Mouse (Mus musculus) G1E (cell line): ENCODE measurements around the gene Il17re. TPM values are rescaled to one million over a fixed set of nuclear protein-coding genes. Genes with fewer than 3 reads are reported as not detected.

Experiments
- ATAC-seq: 2 replicates; pipeline ENCODE4 v1.8.0; 2016; ENCODE audit warnings: mild to moderate bottlenecking; ENCODE audit not compliant: insufficient number of reproducible peaks, poor library complexity, low FRiP score, severe bottlenecking; ENCODE audit errors: extremely low read depth
- DNase-seq: peaks from one replicate; pipeline ENCODE4 v3.0.0; 2012; ENCODE audit warnings: low spot score
- H3K27me3 ChIP-seq: 2 replicates; pipeline ENCODE4 v1.6.1; 2012; ENCODE audit warnings: mild to moderate bottlenecking, low read length, inconsistent platforms; ENCODE audit not compliant: insufficient read depth
- H3K36me3 ChIP-seq: replicated peaks from 2 replicates; pipeline ENCODE3; 2012; ENCODE audit warnings: mild to moderate bottlenecking, inconsistent platforms
- H3K4me1 ChIP-seq: 2 replicates; pipeline ENCODE4 v1.6.1; 2012; ENCODE audit warnings: low read depth, low read length, inconsistent platforms, mixed read lengths; ENCODE audit not compliant: insufficient read depth
- H3K4me3 ChIP-seq: 2 replicates; pipeline ENCODE4 v1.5.1; 2012; ENCODE audit warnings: low read depth, mild to moderate bottlenecking, inconsistent platforms, low read length, moderate library complexity, mixed read lengths
- H3K9me3 ChIP-seq: replicated peaks from 2 replicates; pipeline ENCODE4 v1.6.1; 2012; ENCODE audit warnings: inconsistent platforms
- CTCF ChIP-seq: IDR thresholded peaks from 2 replicates; pipeline ENCODE4 v1.5.1; 2012; ENCODE audit warnings: low read depth, low read length, inconsistent platforms, mixed read lengths
- GATA1 ChIP-seq: IDR thresholded peaks from 2 replicates; pipeline ENCODE4 v1.6.1; 2012; ENCODE audit warnings: borderline replicate concordance, low read length, inconsistent platforms, mixed read lengths
- GATA2 ChIP-seq: IDR thresholded peaks from 2 replicates; pipeline ENCODE4 v1.6.1; 2012; ENCODE audit warnings: low read depth, low read length, inconsistent platforms, borderline replicate concordance
- POLR2AphosphoS5 ChIP-seq: IDR thresholded peaks from 2 replicates; pipeline ENCODE4 v1.6.1; 2012; ENCODE audit warnings: low read depth, low read length, inconsistent platforms; ENCODE audit not compliant: insufficient replicate concordance
- TAL1 ChIP-seq: conservative IDR thresholded peaks from 2 replicates; pipeline ENCODE4 v1.6.1; 2012; ENCODE audit warnings: low read depth, low read length, inconsistent platforms, mixed read lengths
- polyA plus RNA-seq: library from polyadenylated mRNA; stranded (reverse); fragments of >175 nt; gene quantifications from 2 replicates; pipeline ENCODE4 v1.2.3, GENCODE M21; 2012
- total RNA-seq, 2 experiments: library from RNA; stranded (forward) in 1 of 2; stranded (reverse) in 1 of 2; fragments of 200-1000 nt in 1 of 2; fragments of >200 nt in 1 of 2; fragmentation: Nextera tagmentation in 1 of 2; gene quantifications; 2 replicates each; pipeline ENCODE4 v1.2.3; 2014 to 2017

Gene Il17re
- total and polyA plus RNA-seq, 3 experiments: 0.22 TPM; not detected in 2

GRCm38 (mm10) chr6:113447639-113448038, 10.6 kb upstream of the Il17re start:
- no peak overlapping the region for H3K4me3 ChIP-seq
- TF ChIP-seq GATA1 (no peak), CTCF (no peak), GATA2 (no peak), TAL1 (no peak), POLR2AphosphoS5 (no peak)
- no peak for ATAC-seq
- no peak for DNase-seq
- peaks cover 8% of the 10 kb centered on the region; the same call in 1 of the 2 replicates for H3K4me1 ChIP-seq
- peaks cover 7% of the 10 kb centered on the region for H3K27me3 ChIP-seq
- peaks cover 38% of the 10 kb centered on the region for H3K36me3 ChIP-seq
- H3K9me3 ChIP-seq: no peaks in the 10 kb centered on the region

GRCm38 (mm10) chr6:113451839-113452238, 6.4 kb upstream of the Il17re start:
- no peaks in the 10 kb centered on the region for H3K4me1 ChIP-seq
- TF ChIP-seq POLR2AphosphoS5 (no peak), TAL1 (no peak), GATA1 (no peak), GATA2 (no peak), CTCF (no peak)
- peaks cover 21% of the 10 kb centered on the region for H3K36me3 ChIP-seq
- H3K9me3 ChIP-seq: no peaks in the 10 kb centered on the region
- peaks cover 14% of the 10 kb centered on the region for H3K27me3 ChIP-seq
- DNase-seq (no peak), ATAC-seq (no peak)
- H3K4me3 ChIP-seq: no peak overlapping the region

- Histone ChIP-seq H3K4me3 (no peak overlapping the region), H3K9me3 (no peaks in the 10 kb centered on the region), H3K36me3 (no peaks in the 10 kb centered on the region), H3K27me3 (peaks cover 35% of the 10 kb centered on the region), H3K4me1 (no peaks in the 10 kb centered on the region)
- ATAC-seq: no peak
- no peak for DNase-seq
- no peak for TF ChIP-seq GATA1
- no peak for TF ChIP-seq POLR2AphosphoS5
- TF ChIP-seq CTCF: no peak
- TF ChIP-seq TAL1: no peak
- TF ChIP-seq GATA2: no peak
Observed at GRCm38 (mm10) chr6:113455007-113455406, 3.3 kb upstream of the Il17re start.

GRCm38 (mm10) chr6:113458635-113459034, 351 bp downstream of the Il17re start:
- H3K4me3 ChIP-seq: no peak overlapping the region
- H3K9me3 ChIP-seq: no peaks in the 10 kb centered on the region
- TF ChIP-seq CTCF (no peak), POLR2AphosphoS5 (no peak), GATA1 (no peak), TAL1 (no peak), GATA2 (no peak)
- DNase-seq (no peak), ATAC-seq (no peak)
- H3K36me3 ChIP-seq: no peaks in the 10 kb centered on the region
- H3K27me3 ChIP-seq: peaks cover 43% of the 10 kb centered on the region
- H3K4me1 ChIP-seq: no peaks in the 10 kb centered on the region

GRCm38 (mm10) chr6:113464040-113464439, 5.8 kb downstream of the Il17re start:
- H3K27me3 ChIP-seq: peaks cover 47% of the 10 kb centered on the region
- no peak for TF ChIP-seq GATA2
- no peak for TF ChIP-seq TAL1
- no peak for TF ChIP-seq GATA1
- TF ChIP-seq CTCF: no peak
- TF ChIP-seq POLR2AphosphoS5: no peak
- ATAC-seq (no peak), DNase-seq (no peak)
- H3K36me3 ChIP-seq: no peaks in the 10 kb centered on the region
- peaks cover 4% of the 10 kb centered on the region for H3K4me1 ChIP-seq
- H3K4me3 ChIP-seq: no peak overlapping the region
- H3K9me3 ChIP-seq: no peaks in the 10 kb centered on the region

- peaks cover 58% of the 10 kb centered on the region for H3K27me3 ChIP-seq
- no peak for TF ChIP-seq POLR2AphosphoS5
- no peak for TF ChIP-seq CTCF
- no peak for TF ChIP-seq TAL1
- no peak for TF ChIP-seq GATA2
- TF ChIP-seq GATA1: no peak
- DNase-seq: no peak
- H3K36me3 ChIP-seq: no peaks in the 10 kb centered on the region
- H3K4me3 ChIP-seq: no peak overlapping the region
- ATAC-seq: no peak
- peaks cover 4% of the 10 kb centered on the region; the same call in 1 of the 2 replicates for H3K9me3 ChIP-seq
- peaks cover 16% of the 10 kb centered on the region for H3K4me1 ChIP-seq
Observed at GRCm38 (mm10) chr6:113465602-113466001, 7.3 kb downstream of the Il17re start.

- H3K27me3 ChIP-seq: peaks cover 70% of the 10 kb centered on the region
- no peak for ATAC-seq
Observed at GRCm38 (mm10) chr6:113468512-113468911, 10.2 kb downstream of the Il17re start.

More at GRCm38 (mm10) chr6:113468512-113468911, 10.2 kb downstream of the Il17re start:
- H3K9me3 ChIP-seq: peaks cover 4% of the 10 kb centered on the region; the same call in 1 of the 2 replicates
- peaks cover 23% of the 10 kb centered on the region for H3K4me1 ChIP-seq
- TF ChIP-seq CTCF (no peak), GATA1 (no peak), POLR2AphosphoS5 (no peak), GATA2 (no peak), TAL1 (no peak)
- H3K4me3 ChIP-seq: no peak overlapping the region
- no peak for DNase-seq
- H3K36me3 ChIP-seq: no peaks in the 10 kb centered on the region
